Mouse (Mus musculus) hindbrain, postnatal 0 days (tissue): ENCODE results near the gene Pttg1. TPM values are rescaled to one million over a fixed set of nuclear protein-coding genes. Genes with fewer than 3 reads are reported as not detected.

Source experiments
- ATAC-seq: fragments of 200-750 bp; cut with Nextera tagmentation; 2 replicates; pipeline ENCODE4 v1.8.0; 2017; ENCODE audit warnings: mild to moderate bottlenecking, moderate TSS enrichment, moderate library complexity
- DNase-seq: peaks from one replicate; pipeline ENCODE4 v3.0.0-alpha.2; 2015; ENCODE audit warnings: low spot score
- H3K27ac ChIP-seq: fragments of 300-500 bp; sonication (generic); 2 replicates; pipeline ENCODE4 v1.5.1; 2014; ENCODE audit warnings: mild to moderate bottlenecking
- H3K27me3 ChIP-seq: fragments of 300-500 bp; sonication (generic); 2 replicates; pipeline ENCODE4 v1.6.1; 2014; ENCODE audit warnings: low read length, mixed read lengths; ENCODE audit not compliant: insufficient read depth
- H3K36me3 ChIP-seq: fragments of 300-500 bp; sonication (generic); 2 replicates; pipeline ENCODE4 v1.6.1; 2014; ENCODE audit warnings: low read length, mixed read lengths; ENCODE audit not compliant: insufficient read depth
- H3K4me1 ChIP-seq: fragments of 300-500 bp; sonication (generic); 2 replicates; pipeline ENCODE4 v1.6.1; 2014; ENCODE audit warnings: antibody characterized with exemption, low read length, mixed read lengths; ENCODE audit not compliant: insufficient read depth
- H3K4me2 ChIP-seq: fragments of 300-500 bp; sonication (generic); 2 replicates; pipeline ENCODE4 v1.6.1; 2014; ENCODE audit warnings: low read depth, mild to moderate bottlenecking, low read length, moderate library complexity, mixed read lengths
- H3K4me3 ChIP-seq: fragments of 300-500 bp; sonication (generic); 2 replicates; pipeline ENCODE4 v1.5.1; 2014; ENCODE audit warnings: low read length
- H3K9ac ChIP-seq: fragments of 300-500 bp; sonication (generic); replicated peaks from 2 replicates; pipeline ENCODE4 v1.6.1; 2014; ENCODE audit warnings: mild to moderate bottlenecking, low read length, moderate library complexity, mixed read lengths
- H3K9me3 ChIP-seq: fragments of 300-500 bp; sonication (generic); 2 replicates; pipeline ENCODE4 v1.6.1; 2016; ENCODE audit warnings: low read length, mixed read lengths
- CTCF ChIP-seq: IDR thresholded peaks from 2 replicates; pipeline ENCODE4 v1.5.1; 2016; ENCODE audit warnings: antibody characterized with exemption, control low read depth, low read depth
- WGBS: fragments of 180-500 bp; shearing (Covaris S2); extraction: QIAGEN DNeasy Blood & Tissue Kit; methylation state at CpG from one replicate; pipeline ENCODE4 v1.1.7; 2014; 5-methylcytosine and 5-hydroxymethylcytosine counted together
- polyA plus RNA-seq: library from polyadenylated mRNA; unstranded; fragments of >200 nt; fragmentation: Nextera tagmentation; extraction: Ambion mirVana; gene quantifications from 2 replicates; pipeline ENCODE4 v1.2.1, GENCODE M21; 2015
- total RNA-seq: library from RNA; depleted of rRNA; stranded (reverse); fragments of >200 nt; gene quantifications from 2 replicates; pipeline ENCODE4 v1.2.3, GENCODE M21; 2014; rRNA removed

Pttg1 gene
- total RNA-seq, result 21.6 and 23.6 TPM in 2 replicates
- 80.5 and 86.8 TPM in 2 replicates for polyA plus RNA-seq

DNA sequence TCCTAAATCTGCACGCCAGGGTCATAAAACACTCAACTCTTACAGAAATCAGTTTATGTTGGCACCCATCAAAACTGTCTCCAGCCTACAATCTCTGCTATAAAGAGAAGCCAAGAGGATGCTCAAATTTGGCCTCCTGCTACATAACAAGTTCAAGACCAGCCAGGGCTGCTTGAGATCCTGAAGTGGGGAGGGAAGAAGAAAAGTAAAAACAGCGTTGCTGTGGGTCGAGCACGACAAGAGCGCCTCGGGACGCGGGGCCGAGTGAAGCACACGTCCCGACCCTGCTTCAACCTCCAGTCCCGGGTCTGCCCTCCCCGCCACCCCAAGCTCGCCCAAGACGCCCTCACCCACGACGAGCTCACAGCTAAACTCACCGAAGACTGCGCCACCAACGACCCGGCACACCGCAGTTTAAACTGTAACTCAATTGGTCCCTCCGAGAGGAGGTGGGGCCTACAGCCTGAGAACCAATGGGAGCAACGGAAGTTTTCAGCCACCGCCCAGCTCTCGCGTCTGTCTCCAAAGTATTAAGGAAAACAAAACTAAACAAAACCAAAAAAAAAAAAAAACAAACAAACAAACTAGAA lies at the start of gene Pttg1:
Pttg1 (minus strand) TSS at position 428 of the 590 bp plus-strand sequence.
- 2% methylated on average over 27 of the region's 27 CpGs for WGBS
- peak within 1 kb of the TSS; percentile 66; the same call in 1 of the 2 replicates for H3K27ac ChIP-seq
- peak within 1 kb of the TSS; percentile 61 for H3K4me3 ChIP-seq
- H3K9ac ChIP-seq, result peak within 1 kb of the TSS; percentile 55
- ATAC-seq (peak; percentile 97), DNase-seq (peak; percentile 85)
- H3K4me1 ChIP-seq, result 0 out of 2 replicates have a peak, but pooled peaks cover 4% of the 10 kb centered on the region
- H3K4me2 ChIP-seq, result peak within 1 kb of the TSS; percentile 69
- no peak for TF ChIP-seq CTCF
- H3K36me3 ChIP-seq, result no peaks in the 10 kb centered on the region
- no peaks in the 10 kb centered on the region for H3K9me3 ChIP-seq
- H3K27me3 ChIP-seq, result no peaks in the 10 kb centered on the region

DNA sequence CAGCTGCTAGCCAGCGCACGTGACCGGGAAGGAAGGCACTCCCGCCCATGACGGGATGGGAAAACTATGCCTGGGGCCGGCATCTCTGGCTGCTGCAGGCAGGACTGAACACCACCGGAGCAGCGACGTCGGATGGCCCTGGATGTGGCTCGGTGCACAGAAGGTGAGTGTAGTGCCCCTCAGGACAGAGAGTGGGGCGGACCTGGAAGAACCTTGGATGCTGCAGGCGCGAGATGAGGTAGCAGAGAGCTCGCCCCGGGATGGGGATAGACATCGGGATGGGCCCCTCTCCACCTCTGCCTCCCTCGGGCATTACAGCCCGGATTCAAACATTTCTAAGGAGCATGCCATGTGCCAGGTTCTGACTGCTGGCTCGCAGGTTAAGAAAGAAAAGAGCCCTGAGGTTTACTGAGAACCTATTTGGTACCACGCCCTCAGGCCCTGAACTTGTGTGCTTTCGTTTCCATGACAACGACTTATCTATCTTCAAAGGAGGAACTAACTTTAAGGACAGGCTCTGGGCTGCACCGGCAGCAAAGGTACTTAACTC lies 48.2 kb upstream of the Pttg1 start, which contains the start of gene C1qtnf2:
C1qtnf2 (plus strand) TSS at position 52 of the 550 bp plus-strand sequence.
- Histone ChIP-seq H3K9ac (peak within 1 kb of the TSS; percentile 35; the same call in 1 of the 2 replicates), H3K4me3 (peak within 1 kb of the TSS; percentile 30), H3K27me3 (no peaks in the 10 kb centered on the region), H3K4me2 (peak within 1 kb of the TSS; percentile 60), H3K27ac (no peak within 1 kb of the TSS), H3K4me1 (peaks cover 4% of the 10 kb centered on the region; the same call in 1 of the 2 replicates), H3K9me3 (no peaks in the 10 kb centered on the region), H3K36me3 (no peaks in the 10 kb centered on the region)
- WGBS, result 6% methylated on average over 24 of the region's 24 CpGs
- DNase-seq (peak; percentile 54), ATAC-seq (peak; percentile 70)
- no peak for TF ChIP-seq CTCF

DNA sequence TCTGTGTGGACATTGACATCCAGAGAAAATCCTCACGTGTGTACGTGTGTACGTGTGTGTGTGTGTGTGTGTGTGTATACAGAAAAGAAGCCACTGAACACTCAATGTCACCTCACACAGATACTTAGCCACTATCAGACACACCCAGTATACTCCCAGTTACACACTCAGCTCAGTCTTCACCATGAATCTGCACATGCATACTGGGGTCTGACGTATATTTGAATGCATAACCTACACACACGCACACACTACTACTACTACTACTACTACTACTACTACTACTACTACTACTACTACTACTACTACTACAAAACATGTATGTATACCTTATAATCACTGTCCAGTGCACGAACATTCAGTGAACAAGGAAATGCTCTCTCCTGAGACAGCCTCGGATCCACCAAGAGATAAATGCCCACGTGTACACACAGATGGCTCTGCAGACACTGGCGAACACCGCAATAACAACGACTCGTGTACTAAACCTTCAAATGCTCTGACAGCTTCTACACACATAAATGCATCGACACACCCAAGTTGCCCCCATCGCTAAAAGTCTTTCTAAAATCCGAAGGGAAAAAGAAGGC lies 47.7 kb upstream of the Pttg1 start:
- H3K4me1 ChIP-seq, result peaks cover 4% of the 10 kb centered on the region; the same call in 1 of the 2 replicates
- TF ChIP-seq CTCF, result no peak
- H3K27me3 ChIP-seq, result no peaks in the 10 kb centered on the region
- peak overlapping the region; percentile 30 for H3K4me3 ChIP-seq
- H3K9me3 ChIP-seq, result no peaks in the 10 kb centered on the region
- ATAC-seq (peak; percentile 41), DNase-seq (no peak)
- H3K4me2 ChIP-seq, result peak overlapping the region; percentile 60
- WGBS, result 51% methylated on average over 15 of the region's 15 CpGs
- H3K27ac ChIP-seq, result no peak overlapping the region
- peak overlapping the region; percentile 35; the same call in 1 of the 2 replicates for H3K9ac ChIP-seq
- no peaks in the 10 kb centered on the region for H3K36me3 ChIP-seq

DNA sequence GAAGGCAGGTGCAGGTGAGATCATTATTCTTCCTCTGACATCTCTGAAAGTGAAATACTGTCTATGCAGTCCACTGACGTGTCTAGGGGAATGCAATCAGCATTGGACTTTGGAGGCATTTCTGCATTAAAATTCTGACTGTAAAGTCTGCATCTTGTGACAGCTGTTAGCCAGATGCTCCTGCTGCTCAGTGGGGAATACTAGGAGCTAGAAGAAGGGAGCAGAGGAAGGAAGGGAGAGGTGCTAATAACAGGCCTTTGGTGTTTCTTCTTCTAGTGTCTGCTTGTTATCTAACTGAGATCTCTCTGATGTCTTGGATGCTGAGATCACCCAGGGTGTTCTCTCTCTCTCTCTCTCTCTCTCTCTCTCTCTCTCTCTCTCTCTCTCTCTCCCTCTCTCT lies 47.1 kb upstream of the Pttg1 start:
- H3K4me2 ChIP-seq, result no peak overlapping the region
- DNase-seq (no peak), ATAC-seq (no peak)
- 74% methylated on average over 1 of the region's 1 CpGs for WGBS
- H3K9ac ChIP-seq, result no peak overlapping the region
- TF ChIP-seq CTCF, result no peak
- H3K27me3 ChIP-seq, result no peaks in the 10 kb centered on the region
- no peaks in the 10 kb centered on the region for H3K9me3 ChIP-seq
- no peak overlapping the region for H3K4me3 ChIP-seq
- no peaks in the 10 kb centered on the region for H3K36me3 ChIP-seq
- H3K4me1 ChIP-seq, result peaks cover 4% of the 10 kb centered on the region; the same call in 1 of the 2 replicates
- H3K27ac ChIP-seq, result no peak overlapping the region

DNA sequence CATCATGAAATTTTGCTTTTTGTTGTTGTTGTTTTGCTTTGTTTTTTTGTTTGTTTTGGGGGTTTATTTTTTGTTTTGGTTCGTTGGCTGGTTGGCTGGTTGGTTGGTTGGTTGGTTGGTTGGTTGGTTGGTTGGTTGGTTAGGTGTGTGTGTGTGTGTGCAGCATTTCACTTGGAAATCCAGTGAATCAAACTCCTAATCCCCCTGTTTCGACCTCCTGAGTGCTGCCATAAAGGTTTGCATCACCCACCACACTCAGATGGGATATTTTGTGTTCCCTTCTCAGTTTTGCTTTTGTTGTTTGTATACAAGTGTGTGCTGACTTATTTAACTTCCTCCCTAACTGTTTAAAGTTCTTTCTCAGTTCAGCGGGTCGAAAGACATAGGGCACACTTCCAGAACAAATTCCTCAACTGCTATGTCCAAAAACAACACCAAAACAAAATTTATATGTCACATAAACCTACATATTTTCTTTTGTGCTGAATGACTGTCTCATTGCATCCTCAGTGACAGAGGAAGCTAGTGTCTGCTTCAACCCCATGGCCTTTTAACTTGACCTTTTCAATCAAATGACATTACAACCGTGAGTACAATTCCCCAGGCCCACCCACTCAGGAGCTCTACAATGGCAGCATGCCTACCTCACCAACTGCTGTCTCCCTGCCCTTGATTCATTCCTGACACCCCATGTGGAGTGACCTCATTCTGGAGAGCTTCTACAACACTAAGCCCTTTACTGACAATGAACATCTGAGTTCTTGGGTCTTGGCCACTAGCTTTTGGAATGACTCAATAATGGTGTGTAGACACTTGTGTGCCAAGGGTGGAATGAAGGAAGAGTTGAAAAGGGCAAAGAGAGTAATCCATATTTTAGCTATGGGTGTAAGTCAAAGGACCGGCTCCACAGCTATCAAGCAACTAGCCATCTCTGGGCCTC lies 45.1 kb upstream of the Pttg1 start:
- Histone ChIP-seq H3K27me3 (no peaks in the 10 kb centered on the region), H3K4me3 (no peak overlapping the region), H3K4me1 (peaks cover 4% of the 10 kb centered on the region; the same call in 1 of the 2 replicates), H3K36me3 (no peaks in the 10 kb centered on the region), H3K27ac (no peak overlapping the region), H3K9me3 (no peaks in the 10 kb centered on the region), H3K4me2 (no peak overlapping the region), H3K9ac (no peak overlapping the region)
- DNase-seq (no peak), ATAC-seq (no peak)
- TF ChIP-seq CTCF, result no peak
- 69% methylated on average over 6 of the region's 6 CpGs for WGBS

DNA sequence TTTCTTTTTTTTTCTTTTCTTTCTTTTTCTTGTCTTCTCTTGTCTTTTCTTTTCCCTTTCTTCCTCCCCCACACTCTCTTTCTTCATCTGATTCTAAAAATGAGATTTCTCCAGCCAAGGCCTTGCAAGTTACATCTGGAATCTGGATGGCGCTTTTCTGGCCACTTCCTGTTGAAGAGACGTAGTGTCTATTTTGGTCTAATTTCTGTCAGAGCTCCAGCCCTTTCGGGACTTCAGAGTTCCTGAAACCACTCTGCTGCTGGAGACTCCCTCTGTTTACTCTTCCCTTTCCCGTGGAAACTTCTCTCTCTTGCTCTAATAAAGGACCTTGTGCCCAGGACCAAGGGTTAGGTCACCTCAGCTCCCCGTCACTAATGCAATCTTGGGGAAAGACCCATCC lies 44.1 kb upstream of the Pttg1 start:
- Histone ChIP-seq H3K4me3 (no peak overlapping the region), H3K4me2 (no peak overlapping the region), H3K9me3 (no peaks in the 10 kb centered on the region), H3K27me3 (no peaks in the 10 kb centered on the region), H3K27ac (no peak overlapping the region), H3K36me3 (no peaks in the 10 kb centered on the region), H3K4me1 (peaks cover 4% of the 10 kb centered on the region; the same call in 1 of the 2 replicates), H3K9ac (no peak overlapping the region)
- 73% methylated on average over 5 of the region's 5 CpGs for WGBS
- no peak for TF ChIP-seq CTCF
- DNase-seq, result no peak
- no peak for ATAC-seq
